Mouse (Mus musculus) erythroblast, adult 5-6 weeks (primary cell): Measurements from ENCODE around the gene Mdfic. TPM values are rescaled to one million over a fixed set of nuclear protein-coding genes. Genes with fewer than 3 reads are reported as not detected.

ENCODE experiments used
- ATAC-seq: replicated peaks from 2 replicates; pipeline ENCODE4 v1.8.0; 2016; ENCODE audit warnings: moderate number of reproducible peaks, mild to moderate bottlenecking, moderate TSS enrichment, inconsistent platforms; ENCODE audit not compliant: poor library complexity, low FRiP score, severe bottlenecking
- total RNA-seq, 2 experiments: library from RNA; stranded (forward) in 1 of 2; stranded (reverse) in 1 of 2; fragments of 150-400 nt in 1 of 2; fragments of 200-764, 138-1000 nt in 1 of 2; gene quantifications; 2 replicates each; pipeline versions ENCODE4 v1.2.3 to v1.2.4; 2015 to 2017; ENCODE audit warnings: low replicate concordance in 2 of 2

The Mdfic gene
- total RNA-seq, 2 experiments from 2014 or later: 4.5 to 5.2 TPM

- no peak for ATAC-seq
Measured at GRCm38 (mm10) chr6:15738331-15738943, 18.0 kb downstream of the Mdfic start.

- ATAC-seq: no peak
Measured at GRCm38 (mm10) chr6:15739132-15739531, 18.7 kb downstream of the Mdfic start.

GRCm38 (mm10) chr6:15742591-15743149 is 22.2 kb downstream of the Mdfic start:
- no peak for ATAC-seq

- no peak for ATAC-seq
Measured at GRCm38 (mm10) chr6:15743291-15743792, 22.9 kb downstream of the Mdfic start.

GRCm38 (mm10) chr6:15743793-15744192 is 23.3 kb downstream of the Mdfic start:
- no peak for ATAC-seq

- no peak for ATAC-seq
Measured at GRCm38 (mm10) chr6:15745313-15745712, 24.9 kb downstream of the Mdfic start.

- ATAC-seq: no peak
Measured at GRCm38 (mm10) chr6:15745891-15746290, 25.4 kb downstream of the Mdfic start.

GRCm38 (mm10) chr6:15747396-15748155 is 27.1 kb downstream of the Mdfic start:
- ATAC-seq: no peak

GRCm38 (mm10) chr6:15748236-15748635 is 27.8 kb downstream of the Mdfic start:
- ATAC-seq: no peak

- no peak for ATAC-seq
Measured at GRCm38 (mm10) chr6:15748943-15749342, 28.5 kb downstream of the Mdfic start.

- no peak for ATAC-seq
Measured at GRCm38 (mm10) chr6:15750101-15750500, 29.6 kb downstream of the Mdfic start.

GRCm38 (mm10) chr6:15751375-15751774 is 30.9 kb downstream of the Mdfic start:
- ATAC-seq: no peak

- no peak for ATAC-seq
Measured at GRCm38 (mm10) chr6:15752160-15752559, 31.7 kb downstream of the Mdfic start.

- no peak for ATAC-seq
Measured at GRCm38 (mm10) chr6:15753208-15753607, 32.7 kb downstream of the Mdfic start.

- no peak for ATAC-seq
Measured at GRCm38 (mm10) chr6:15758394-15758793, 37.9 kb downstream of the Mdfic start.

- no peak for ATAC-seq
Measured at GRCm38 (mm10) chr6:15760750-15761149, 40.3 kb downstream of the Mdfic start.

- no peak for ATAC-seq
Measured at GRCm38 (mm10) chr6:15764039-15764438, 43.6 kb downstream of the Mdfic start.

- no peak for ATAC-seq
Measured at GRCm38 (mm10) chr6:15767460-15767859, 47.0 kb downstream of the Mdfic start.

- ATAC-seq: no peak
Measured at GRCm38 (mm10) chr6:15770128-15770527, 49.7 kb downstream of the Mdfic start.

- no peak for ATAC-seq
Measured at GRCm38 (mm10) chr6:15777070-15777469, 56.6 kb downstream of the Mdfic start.

- no peak for ATAC-seq
Measured at GRCm38 (mm10) chr6:15780127-15780526, 59.7 kb downstream of the Mdfic start.
